Mouse (Mus musculus) neural tube, embryonic 14.5 days (tissue): ENCODE measurements around the gene Hemk1. TPM values are rescaled to one million over a fixed set of nuclear protein-coding genes. Genes with fewer than 3 reads are reported as not detected.

ENCODE experiments used
- ATAC-seq: fragments of 200-750 bp; cut with Nextera tagmentation; 2 replicates; pipeline ENCODE4 v1.8.0; 2017; ENCODE audit warnings: low read depth, mild to moderate bottlenecking, moderate TSS enrichment, moderate library complexity
- H3K27ac ChIP-seq: fragments of 300-500 bp; sonication (generic); 2 replicates; pipeline ENCODE4 v1.5.1; 2014; ENCODE audit warnings: low read depth, mild to moderate bottlenecking, control low read depth, low read length, moderate library complexity, mixed read lengths
- H3K27me3 ChIP-seq: fragments of 300-500 bp; sonication (generic); 2 replicates; pipeline ENCODE4 v1.6.1; 2014; ENCODE audit warnings: low read length; ENCODE audit not compliant: control insufficient read depth, insufficient read depth
- H3K36me3 ChIP-seq: fragments of 300-500 bp; sonication (generic); 2 replicates; pipeline ENCODE4 v1.6.1; 2014; ENCODE audit warnings: low read length, mixed read lengths; ENCODE audit not compliant: control insufficient read depth, insufficient read depth
- H3K4me1 ChIP-seq: fragments of 300-500 bp; sonication (generic); 2 replicates; pipeline ENCODE4 v1.6.1; 2014; ENCODE audit warnings: low read length; ENCODE audit not compliant: control insufficient read depth, insufficient read depth
- H3K4me2 ChIP-seq: fragments of 300-500 bp; sonication (generic); 2 replicates; pipeline ENCODE4 v1.6.1; 2014; ENCODE audit warnings: mild to moderate bottlenecking, low read depth, low read length, control low read depth
- H3K4me3 ChIP-seq: fragments of 300-500 bp; sonication (generic); 2 replicates; pipeline ENCODE4 v1.5.1; 2014; ENCODE audit warnings: low read depth, low read length, control low read depth, mixed read lengths
- H3K9ac ChIP-seq: fragments of 300-500 bp; sonication (generic); replicated peaks from 2 replicates; pipeline ENCODE4 v1.6.1; 2014; ENCODE audit warnings: low read depth, mild to moderate bottlenecking, control low read depth, low read length, mixed read lengths
- H3K9me3 ChIP-seq: fragments of 300-500 bp; sonication (generic); 2 replicates; pipeline ENCODE4 v1.6.1; 2016; ENCODE audit warnings: low read length; ENCODE audit not compliant: control insufficient read depth
- WGBS: fragments of 180-500 bp; shearing (Covaris S2); extraction: QIAGEN DNeasy Blood & Tissue Kit; methylation state at CpG from one replicate; pipeline ENCODE4 v1.1.7; 2014; 5-methylcytosine and 5-hydroxymethylcytosine counted together
- polyA plus RNA-seq: library from polyadenylated mRNA; unstranded; fragments of >200 nt; fragmentation: Nextera tagmentation; extraction: Ambion mirVana; gene quantifications from 2 replicates; pipeline ENCODE4 v1.2.1, GENCODE M21; 2014

Hemk1 gene
- polyA plus RNA-seq, 1 experiment from 2014 or later: 20.1 TPM

DNA sequence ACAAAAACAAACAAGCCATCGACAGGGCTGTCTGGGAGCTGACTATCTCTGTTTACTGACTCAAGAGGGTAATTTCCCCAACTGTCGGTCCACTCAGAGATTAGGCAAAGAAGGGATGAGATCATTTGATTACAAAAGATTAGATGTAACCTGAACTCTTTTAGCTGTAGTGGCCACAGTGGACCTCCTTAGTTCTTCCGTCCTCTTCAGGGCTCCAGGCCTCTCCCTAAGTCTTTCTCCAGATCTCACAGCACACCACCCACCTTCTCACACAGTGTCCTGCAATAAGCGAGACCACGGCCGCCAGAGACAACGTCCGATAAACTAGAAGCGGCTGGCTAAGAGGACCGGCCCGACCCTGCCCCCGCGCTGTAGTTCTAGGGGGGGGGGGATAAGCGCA, 42.1 kb downstream of the Hemk1 start:
- Histone ChIP-seq H3K4me3 (peak overlapping the region; percentile 73), H3K9me3 (no peaks in the 10 kb centered on the region), H3K27ac (no peak overlapping the region), H3K36me3 (peaks cover 5% of the 10 kb centered on the region; the same call in 1 of the 2 replicates), H3K9ac (peak overlapping the region; percentile 69; the same call in 1 of the 2 replicates), H3K4me1 (peaks cover 5% of the 10 kb centered on the region; the same call in 1 of the 2 replicates), H3K4me2 (peak overlapping the region; percentile 89), H3K27me3 (no peaks in the 10 kb centered on the region)
- WGBS: 12% methylated on average over 14 of the region's 14 CpGs
- peak; percentile 35; the same call in 1 of the 2 replicates for ATAC-seq

GRCm38 (mm10) chr9:107296016-107296040, 42.3 kb downstream of the Hemk1 start, which contains the start of gene Cish:
TSS of gene Cish (plus strand) at chr9:107296026.
- H3K27me3 ChIP-seq: no peaks in the 10 kb centered on the region
- H3K4me2 ChIP-seq: peak within 1 kb of the TSS; percentile 89
- H3K36me3 ChIP-seq: peaks cover 3% of the 10 kb centered on the region; the same call in 1 of the 2 replicates
- H3K4me3 ChIP-seq: peak within 1 kb of the TSS; percentile 73
- peaks cover 5% of the 10 kb centered on the region; the same call in 1 of the 2 replicates for H3K4me1 ChIP-seq
- peak within 1 kb of the TSS; percentile 69 for H3K9ac ChIP-seq
- H3K27ac ChIP-seq: no peak within 1 kb of the TSS
- H3K9me3 ChIP-seq: no peaks in the 10 kb centered on the region
- no peak for ATAC-seq

DNA sequence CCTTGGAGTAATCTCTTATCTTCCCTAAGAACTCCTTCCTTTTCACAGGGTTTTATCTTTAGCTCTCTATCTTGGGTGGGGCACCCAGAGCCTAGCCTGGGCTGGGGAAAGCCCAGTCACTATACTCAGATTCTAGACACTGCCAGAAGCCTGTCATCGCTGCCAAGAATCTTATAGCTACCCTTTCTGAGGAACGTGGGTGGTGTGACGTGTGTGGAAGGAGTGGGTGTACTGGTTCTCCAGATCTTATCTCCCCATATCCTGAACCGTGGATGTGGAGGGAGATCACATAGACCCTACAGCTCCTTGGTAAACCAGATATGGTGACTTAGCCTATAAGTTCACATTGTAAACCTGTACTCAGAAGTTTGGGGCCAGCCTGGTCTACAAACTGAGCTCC, 42.5 kb downstream of the Hemk1 start:
- H3K9ac ChIP-seq: no peak overlapping the region
- H3K9me3 ChIP-seq: no peaks in the 10 kb centered on the region
- H3K27me3 ChIP-seq: no peaks in the 10 kb centered on the region
- no peak overlapping the region for H3K4me2 ChIP-seq
- H3K4me3 ChIP-seq: no peak overlapping the region
- peaks cover 5% of the 10 kb centered on the region; the same call in 1 of the 2 replicates for H3K4me1 ChIP-seq
- no peak overlapping the region for H3K27ac ChIP-seq
- 87% methylated on average over 4 of the region's 4 CpGs for WGBS
- 0 out of 2 replicates have a peak, but pooled peaks cover under 1% of the 10 kb centered on the region for H3K36me3 ChIP-seq
- no peak for ATAC-seq

- H3K4me3 ChIP-seq: no peak overlapping the region
- 4% methylated on average over 6 of the region's 6 CpGs for WGBS
- no peak overlapping the region for H3K27ac ChIP-seq
- H3K9me3 ChIP-seq: no peaks in the 10 kb centered on the region
- no peak overlapping the region for H3K4me2 ChIP-seq
- H3K27me3 ChIP-seq: no peaks in the 10 kb centered on the region; the same call in 1 of the 2 replicates
- H3K9ac ChIP-seq: no peak overlapping the region
- H3K36me3 ChIP-seq: no peaks in the 10 kb centered on the region
- H3K4me1 ChIP-seq: peaks cover 9% of the 10 kb centered on the region; the same call in 1 of the 2 replicates
- ATAC-seq: no peak
These were observed 43.9 kb downstream of the Hemk1 start for GRCm38 (mm10) chr9:107294249-107294648.

GRCm38 (mm10) chr9:107290897-107291296, 47.3 kb downstream of the Hemk1 start:
- H3K27ac ChIP-seq: no peak overlapping the region
- WGBS: 32% methylated on average over 10 of the region's 10 CpGs
- peak; percentile 33; the same call in 1 of the 2 replicates for ATAC-seq
- peaks cover 2% of the 10 kb centered on the region; the same call in 1 of the 2 replicates for H3K27me3 ChIP-seq
- peaks cover 5% of the 10 kb centered on the region; the same call in 1 of the 2 replicates for H3K4me1 ChIP-seq
- H3K4me3 ChIP-seq: no peak overlapping the region
- H3K4me2 ChIP-seq: no peak overlapping the region
- no peaks in the 10 kb centered on the region for H3K36me3 ChIP-seq
- no peak overlapping the region for H3K9ac ChIP-seq
- no peaks in the 10 kb centered on the region for H3K9me3 ChIP-seq

DNA sequence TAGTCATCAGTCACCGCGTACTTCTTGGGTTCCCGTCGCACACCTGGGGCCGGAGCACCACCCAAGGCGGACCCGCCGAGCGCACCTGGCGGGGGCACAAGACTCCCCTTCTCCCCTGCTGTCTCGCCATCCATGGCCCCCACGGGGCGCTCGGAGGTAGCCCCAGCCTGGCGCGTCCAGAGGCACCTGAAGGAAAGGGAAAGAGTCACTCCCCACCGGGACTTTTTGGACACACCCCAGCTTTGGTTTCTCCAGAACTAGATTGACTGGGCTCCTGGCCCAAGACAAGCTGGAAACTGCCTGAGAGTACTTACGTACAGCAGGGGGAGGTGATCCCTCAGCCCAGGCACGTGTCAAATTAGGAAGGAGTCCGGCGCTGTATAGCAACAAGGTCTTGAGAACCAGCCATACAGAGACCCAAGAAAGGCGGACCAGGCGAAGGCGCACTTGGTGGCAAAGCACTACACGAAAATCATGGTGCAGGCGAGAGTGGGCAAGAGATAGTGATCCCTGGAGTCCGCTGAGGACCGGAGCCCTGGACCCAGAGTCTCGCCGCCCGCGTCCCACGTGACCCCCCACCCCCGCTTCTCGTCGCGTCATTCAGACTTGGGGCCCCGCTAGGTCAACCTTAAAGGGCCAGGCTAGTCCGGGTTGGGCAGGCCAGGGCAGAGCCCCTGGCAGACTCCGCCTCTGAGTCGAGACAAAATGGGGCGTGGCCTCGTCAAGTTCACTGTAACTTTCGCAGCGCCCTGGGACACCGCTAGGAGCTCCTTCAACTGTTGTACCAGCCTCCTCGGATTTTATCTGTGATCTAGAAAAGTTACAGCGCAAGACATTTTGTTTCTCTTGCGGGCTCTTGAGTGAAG, 48.7 kb downstream of the Hemk1 start, which contains the start of gene Mapkapk3:
TSS of gene Mapkapk3 (minus strand) at position 667 of the 866 bp plus-strand sequence.
- peak; percentile 54; the same call in 1 of the 2 replicates for ATAC-seq
- WGBS: 3% methylated on average over 49 of the region's 49 CpGs
- H3K27me3 ChIP-seq: peaks cover 2% of the 10 kb centered on the region; the same call in 1 of the 2 replicates

DNA sequence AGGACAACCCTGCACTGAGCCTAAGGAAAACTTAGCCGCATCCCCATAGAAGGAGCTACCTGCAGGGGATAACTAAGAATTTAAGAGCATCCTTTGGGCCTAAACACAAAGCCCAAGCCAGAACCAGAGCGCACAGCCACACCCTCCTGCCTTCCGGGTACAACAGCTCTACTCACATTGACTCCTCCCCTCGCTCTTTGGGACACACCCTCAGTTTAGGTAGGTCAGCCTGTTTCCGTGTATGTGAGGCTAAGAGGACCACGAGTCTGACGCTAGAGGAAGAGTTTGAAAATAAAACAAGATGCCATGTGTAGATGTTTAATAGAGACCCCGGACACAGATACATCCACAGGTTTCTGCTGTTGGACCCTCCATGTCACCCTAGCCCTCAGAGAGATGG, 49.4 kb downstream of the Hemk1 start:
- Histone ChIP-seq H3K9me3 (no peaks in the 10 kb centered on the region), H3K27me3 (peaks cover 2% of the 10 kb centered on the region; the same call in 1 of the 2 replicates), H3K4me1 (peaks cover 5% of the 10 kb centered on the region; the same call in 1 of the 2 replicates), H3K27ac (no peak overlapping the region), H3K4me2 (no peak overlapping the region), H3K36me3 (no peaks in the 10 kb centered on the region), H3K4me3 (no peak overlapping the region), H3K9ac (no peak overlapping the region)
- 24% methylated on average over 8 of the region's 8 CpGs for WGBS
- no peak for ATAC-seq

More for the DNA sequence above, 48.7 kb downstream of the Hemk1 start, which contains the start of gene Mapkapk3:
- Histone ChIP-seq H3K27ac (no peak within 1 kb of the TSS), H3K36me3 (no peaks in the 10 kb centered on the region), H3K4me2 (peak within 1 kb of the TSS; percentile 51), H3K9me3 (no peaks in the 10 kb centered on the region), H3K4me3 (peak within 1 kb of the TSS; percentile 27), H3K9ac (no peak within 1 kb of the TSS), H3K4me1 (peaks cover 5% of the 10 kb centered on the region; the same call in 1 of the 2 replicates)

- Histone ChIP-seq H3K27me3 (peaks cover 2% of the 10 kb centered on the region; the same call in 1 of the 2 replicates), H3K4me2 (no peak overlapping the region), H3K9me3 (no peaks in the 10 kb centered on the region), H3K9ac (no peak overlapping the region), H3K4me1 (peaks cover 5% of the 10 kb centered on the region; the same call in 1 of the 2 replicates), H3K36me3 (no peaks in the 10 kb centered on the region), H3K27ac (no peak overlapping the region), H3K4me3 (no peak overlapping the region)
- ATAC-seq: no peak
- WGBS: 95% methylated on average over 14 of the region's 14 CpGs
These were observed 50.0 kb downstream of the Hemk1 start for GRCm38 (mm10) chr9:107288105-107288650.

DNA sequence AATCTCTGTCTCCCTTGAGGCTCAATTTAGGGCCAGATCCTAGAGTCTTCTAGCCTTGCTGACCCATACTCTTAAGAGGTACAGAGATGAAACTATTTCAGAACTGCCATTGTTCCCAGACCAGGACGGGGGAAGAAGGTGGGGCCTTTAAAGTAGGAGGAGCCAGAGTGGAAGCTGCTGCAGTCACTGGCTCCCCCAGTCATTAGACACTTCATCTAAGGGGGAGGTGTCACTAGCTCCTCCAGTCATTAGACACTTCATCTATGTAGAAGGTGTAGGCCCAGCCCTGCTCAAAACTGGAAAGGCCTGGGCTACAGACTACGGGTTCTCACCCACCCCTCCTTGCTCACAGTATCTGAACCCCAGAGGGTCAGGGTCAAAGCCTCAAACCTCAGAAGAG, 50.9 kb downstream of the Hemk1 start:
- no peak overlapping the region for H3K4me3 ChIP-seq
- H3K27me3 ChIP-seq: peaks cover 2% of the 10 kb centered on the region; the same call in 1 of the 2 replicates
- no peaks in the 10 kb centered on the region for H3K36me3 ChIP-seq
- H3K4me1 ChIP-seq: peaks cover 5% of the 10 kb centered on the region; the same call in 1 of the 2 replicates
- H3K9me3 ChIP-seq: no peaks in the 10 kb centered on the region
- 80% methylated on average over 2 of the region's 2 CpGs for WGBS
- ATAC-seq: no peak
- no peak overlapping the region for H3K9ac ChIP-seq
- H3K4me2 ChIP-seq: no peak overlapping the region
- no peak overlapping the region for H3K27ac ChIP-seq
